In genomic region chr4:114784735-114785134, GRCm38 (mm10) we compare ENCODE assay signal across 22 mouse cellular contexts. TPM values are rescaled to one million over a fixed set of nuclear protein-coding genes. Genes with fewer than 3 reads are reported as not detected.
A peak's percentile ranks its signal among the peaks of the same experiment; 100 is the strongest.
DNase-seq lines count a peak whose midpoint lies in the region; ATAC-seq and TF ChIP-seq lines count a peak whose summit lies in the region.
"Had no signal": no experiment of that assay in that cellular context is flagged by ENCODE, and none has a peak within 500 bp of the region (broad histone marks: within the 10 kb centered on the region; RNA-seq: fewer than 3 reads in every experiment).

No protein-coding gene starts in this region.

- H3K36me3 ChIP-seq in forebrain, embryonic 10.5 days (replicated peaks): no peaks in the 10 kb centered on the region
- H3K36me3 ChIP-seq in forebrain, embryonic 13.5 days (ENCODE audit: poor library complexity, severe bottlenecking): no peaks in the 10 kb centered on the region
- no peaks in the 10 kb centered on the region for H3K36me3 ChIP-seq in lung, embryonic 14.5 days (ENCODE audit: insufficient read depth)
- H3K36me3 ChIP-seq: hindbrain, embryonic 15.5 days; limb, embryonic 12.5 days had no signal

- ATAC-seq in forebrain, embryonic 13.5 days: no peak
- no peak for ATAC-seq in lung, embryonic 14.5 days (ENCODE audit: insufficient read depth)

- H3K4me1 ChIP-seq in forebrain, embryonic 10.5 days: peaks cover 51% of the 10 kb centered on the region
- no peaks in the 10 kb centered on the region for H3K4me1 ChIP-seq in forebrain, embryonic 13.5 days
- peaks cover 6% of the 10 kb centered on the region for H3K4me1 ChIP-seq in lung, embryonic 14.5 days (ENCODE audit: insufficient read depth)
- peaks cover 5% of the 10 kb centered on the region; the same call in 1 of the 2 replicates for H3K4me1 ChIP-seq in lung, adult 2 months (ENCODE audit: control insufficient read depth, insufficient read depth, low read length)
- H3K4me1 ChIP-seq: hindbrain, embryonic 15.5 days had no signal

- H3K9ac ChIP-seq in forebrain, embryonic 13.5 days: no peak overlapping the region
- no peak overlapping the region for H3K9ac ChIP-seq in lung, embryonic 14.5 days
- H3K9ac ChIP-seq: hindbrain, embryonic 15.5 days; limb, embryonic 12.5 days had no signal

- peak overlapping the region; percentile 20; the same call in 1 of the 2 replicates for H3K27ac ChIP-seq in forebrain, embryonic 10.5 days
- H3K27ac ChIP-seq in forebrain, embryonic 13.5 days: no peak overlapping the region
- no peak overlapping the region for H3K27ac ChIP-seq in lung, embryonic 14.5 days (ENCODE audit: low read depth)
- H3K27ac ChIP-seq: hindbrain, embryonic 15.5 days; limb, embryonic 12.5 days had no signal

- peaks cover 65% of the 10 kb centered on the region for H3K27me3 ChIP-seq in forebrain, embryonic 10.5 days (ENCODE audit: poor library complexity, severe bottlenecking)
- peaks cover 78% of the 10 kb centered on the region for H3K27me3 ChIP-seq in forebrain, embryonic 13.5 days
- no peaks in the 10 kb centered on the region for H3K27me3 ChIP-seq in lung, embryonic 14.5 days (ENCODE audit: insufficient read depth, low read length)

- WGBS in forebrain, embryonic 10.5 days: 88% methylated on average over 2 of the region's 2 CpGs
- WGBS in forebrain, embryonic 13.5 days: 95% methylated on average over 2 of the region's 2 CpGs
- WGBS in lung, embryonic 14.5 days: 79% methylated on average over 2 of the region's 2 CpGs
- WGBS in lung, adult 2 months: 91% methylated on average over 2 of the region's 2 CpGs

- H3K9me3 ChIP-seq in forebrain, embryonic 10.5 days: no peaks in the 10 kb centered on the region
- no peaks in the 10 kb centered on the region for H3K9me3 ChIP-seq in forebrain, embryonic 13.5 days (replicated peaks)
- no peaks in the 10 kb centered on the region for H3K9me3 ChIP-seq in lung, embryonic 14.5 days (ENCODE audit: low read depth, low read length)
- H3K9me3 ChIP-seq: hindbrain, embryonic 15.5 days; limb, embryonic 12.5 days had no signal

- H3K4me3 ChIP-seq in forebrain, embryonic 10.5 days: no peak overlapping the region
- no peak overlapping the region for H3K4me3 ChIP-seq in forebrain, embryonic 13.5 days
- no peak overlapping the region for H3K4me3 ChIP-seq in lung, embryonic 14.5 days (ENCODE audit: low read depth, low read length)
- H3K4me3 ChIP-seq in lung, adult 2 months (replicated peaks; ENCODE audit: extremely low read depth, low read depth, low read length): no peak overlapping the region
- H3K4me3 ChIP-seq: hindbrain, embryonic 15.5 days; limb, embryonic 12.5 days had no signal

- TF ChIP-seq CTCF in lung, embryonic 14.5 days (IDR thresholded peaks at IDR 0.05; ENCODE audit: low read depth): peak; percentile 3; the same call in 1 of the 2 replicates
- TF ChIP-seq CTCF in lung, adult 2 months (IDR thresholded peaks at IDR 0.05; ENCODE audit: insufficient read depth, low read length): no peak

- no peak for DNase-seq in forebrain, embryonic 10.5 days (ENCODE audit: extremely low spot score, low spot score)
- DNase-seq in lung, embryonic 14.5 days: no peak
- DNase-seq in lung, adult 2 months: no peak
- DNase-seq in NIH3T3 (ENCODE audit: low read depth): peak; percentile 12
- peak; percentile 40 for DNase-seq in kidney, postnatal 14 days
- DNase-seq in adrenal gland, postnatal 36 days: no peak
- no peak for DNase-seq in adrenal gland, postnatal 10 days
- DNase-seq: cerebellum, adult 2 months; embryo, embryonic 11 days; gastrocnemius, postnatal 10 days; right cerebral cortex, postnatal 4 days; thymus, adult 18-20 months had no signal

- H3K4me2 ChIP-seq in forebrain, embryonic 13.5 days: no peak overlapping the region
- no peak overlapping the region for H3K4me2 ChIP-seq in lung, embryonic 14.5 days
- H3K4me2 ChIP-seq: hindbrain, embryonic 15.5 days; limb, embryonic 12.5 days had no signal

- TF ChIP-seq POLR2A in lung, adult 2 months (IDR thresholded peaks at IDR 0.05; ENCODE audit: borderline replicate concordance, extremely low read depth, low read depth, low read length): no peak

RNA-seq across cellular contexts. Expression of gene Gm12830, which starts 36.8 kb away (rescaled TPM):
- 0.09 TPM in 1 of 2 replicates, not detected in the other for polyA plus RNA-seq in forebrain, embryonic 10.5 days (2016; fragmentation: Nextera tagmentation; extraction: Ambion mirVana)
- polyA plus RNA-seq in forebrain, embryonic 13.5 days (2015; fragmentation: Nextera tagmentation; extraction: Ambion mirVana): not detected in 2 replicates
- polyA plus RNA-seq in lung, embryonic 14.5 days (2014; fragmentation: Nextera tagmentation; extraction: Ambion mirVana): not detected in 2 replicates
- not detected in 2 replicates for polyA plus RNA-seq in lung, adult 2 months (2012; rRNA removed)
- not detected for total RNA-seq in adrenal gland, postnatal 36 days (2021)
- not detected for total RNA-seq in adrenal gland, postnatal 10 days (2021)
- total RNA-seq: adrenal gland, adult 18-20 months; CH12.LX; gastrocnemius, postnatal 10 days; heart, adult 8-10 months had no signal
- polyA plus RNA-seq: cerebellum, adult 2 months; heart, postnatal 0 days; hindbrain, embryonic 15.5 days; large intestine, adult 2 months; limb, embryonic 12.5 days; liver, embryonic 16.5 days; neural tube, embryonic 14.5 days had no signal

Comparison
In these comparisons a context has a peak if more than half of its experiments do, and no peak if none do; other contexts are left out.
1. DNase-seq: peak in NIH3T3 (single experiment) and kidney, postnatal 14 days (single experiment); none in forebrain, embryonic 10.5 days (single experiment), lung, embryonic 14.5 days (single experiment), lung, adult 2 months (single experiment), adrenal gland, postnatal 36 days (0 of 2) and adrenal gland, postnatal 10 days (single experiment).